15 mouse cellular contexts compared by ENCODE assay signal in genomic region chr13:22044432-22045155, GRCm38 (mm10). TPM values are rescaled to one million over a fixed set of nuclear protein-coding genes. Genes with fewer than 3 reads are reported as not detected.
A peak's percentile ranks its signal among the peaks of the same experiment; 100 is the strongest.
DNase-seq lines count a peak whose midpoint lies in the region; ATAC-seq lines count a peak whose summit lies in the region.
"Had no signal": no experiment of that assay in that cellular context is flagged by ENCODE, and none has a peak within 500 bp of the region (broad histone marks: within the 10 kb centered on the region; RNA-seq: fewer than 3 reads in every experiment).

No protein-coding gene starts in this region.

- no peak overlapping the region for H3K27ac ChIP-seq in heart, embryonic 11.5 days (ENCODE audit: low read depth, low read length)
- peak overlapping the region; percentile 89 for H3K27ac ChIP-seq in lung, embryonic 15.5 days
- H3K27ac ChIP-seq in intestine, embryonic 15.5 days = no peak overlapping the region
- H3K27ac ChIP-seq in midbrain, embryonic 14.5 days (replicated peaks; ENCODE audit: low read depth, low read length) = no peak overlapping the region
- H3K27ac ChIP-seq: left cerebral cortex, adult 2 months had no signal

- H3K27me3 ChIP-seq in heart, embryonic 11.5 days (ENCODE audit: control insufficient read depth, insufficient read depth, low read length) = no peaks in the 10 kb centered on the region
- H3K27me3 ChIP-seq in lung, embryonic 15.5 days = no peaks in the 10 kb centered on the region
- no peaks in the 10 kb centered on the region for H3K27me3 ChIP-seq in intestine, embryonic 15.5 days (replicated peaks)
- no peaks in the 10 kb centered on the region for H3K27me3 ChIP-seq in midbrain, embryonic 14.5 days (ENCODE audit: control insufficient read depth, insufficient read depth, low read length)
- H3K27me3 ChIP-seq: Patski had no signal

- DNase-seq in heart, postnatal 14 days = no peak
- DNase-seq in lung, postnatal 36 days = no peak
- no peak for DNase-seq in midbrain, embryonic 14.5 days
- no peak for DNase-seq in spleen, adult 12 weeks (ENCODE audit: low spot score)
- DNase-seq in thymus, postnatal 10 days (ENCODE audit: low spot score in 2 of 2) = no peak
- DNase-seq: adrenal gland, postnatal 36 days; right cerebral cortex, adult 18-20 months; thymus, postnatal 14 days had no signal

- no peaks in the 10 kb centered on the region for H3K9me3 ChIP-seq in heart, embryonic 11.5 days (replicated peaks; ENCODE audit: control insufficient read depth, low read length)
- H3K9me3 ChIP-seq in lung, embryonic 15.5 days = no peaks in the 10 kb centered on the region
- no peaks in the 10 kb centered on the region for H3K9me3 ChIP-seq in intestine, embryonic 15.5 days
- H3K9me3 ChIP-seq in midbrain, embryonic 14.5 days (ENCODE audit: control insufficient read depth, low read length) = no peaks in the 10 kb centered on the region

- WGBS in heart, embryonic 11.5 days (ENCODE audit: insufficient replicate concordance) = 85% methylated on average over 6 of the region's 6 CpGs
- 90% methylated on average over 6 of the region's 6 CpGs for WGBS in lung, embryonic 15.5 days
- WGBS in intestine, embryonic 15.5 days = 88% methylated on average over 6 of the region's 6 CpGs
- WGBS in midbrain, embryonic 14.5 days = 87% methylated on average over 6 of the region's 6 CpGs

- peaks cover 13% of the 10 kb centered on the region for H3K4me1 ChIP-seq in heart, embryonic 11.5 days (ENCODE audit: control insufficient read depth, insufficient read depth, low read length)
- peaks cover 20% of the 10 kb centered on the region for H3K4me1 ChIP-seq in lung, embryonic 15.5 days
- peaks cover 6% of the 10 kb centered on the region; the same call in 1 of the 2 replicates for H3K4me1 ChIP-seq in intestine, embryonic 15.5 days (replicated peaks)
- H3K4me1 ChIP-seq in midbrain, embryonic 14.5 days (ENCODE audit: control insufficient read depth, insufficient read depth, low read length) = peaks cover 18% of the 10 kb centered on the region

- peak overlapping the region; percentile 34; the same call in 1 of the 2 replicates for H3K4me3 ChIP-seq in heart, embryonic 11.5 days (ENCODE audit: low read depth, low read length)
- H3K4me3 ChIP-seq in lung, embryonic 15.5 days = peak overlapping the region; percentile 39
- 0 out of 2 replicates have a peak overlapping the region, but pooled peaks have one; percentile 2 for H3K4me3 ChIP-seq in intestine, embryonic 15.5 days (replicated peaks)
- H3K4me3 ChIP-seq in midbrain, embryonic 14.5 days (replicated peaks; ENCODE audit: low read depth, low read length) = no peak overlapping the region

- H3K4me2 ChIP-seq in heart, embryonic 11.5 days = peak overlapping the region; percentile 66
- peak overlapping the region; percentile 62 for H3K4me2 ChIP-seq in lung, embryonic 15.5 days
- H3K4me2 ChIP-seq in intestine, embryonic 15.5 days (replicated peaks) = peak overlapping the region; percentile 10; the same call in 1 of the 2 replicates
- peak overlapping the region; percentile 73; the same call in 1 of the 2 replicates for H3K4me2 ChIP-seq in midbrain, embryonic 14.5 days (ENCODE audit: low read length)

- no peak overlapping the region for H3K9ac ChIP-seq in heart, embryonic 11.5 days (ENCODE audit: low read depth, low read length)
- H3K9ac ChIP-seq in lung, embryonic 15.5 days = no peak overlapping the region
- no peak overlapping the region for H3K9ac ChIP-seq in intestine, embryonic 15.5 days
- no peak overlapping the region for H3K9ac ChIP-seq in midbrain, embryonic 14.5 days (replicated peaks; ENCODE audit: low read length)

- ATAC-seq in heart, embryonic 11.5 days (replicated peaks; ENCODE audit: insufficient number of reproducible peaks, low FRiP score, low TSS enrichment) = no peak
- no peak for ATAC-seq in lung, embryonic 15.5 days (ENCODE audit: borderline replicate concordance, extremely low read depth, low FRiP score, low TSS enrichment)
- no peak for ATAC-seq in intestine, embryonic 15.5 days
- no peak for ATAC-seq in midbrain, embryonic 14.5 days (ENCODE audit: low FRiP score, low TSS enrichment)

- no peaks in the 10 kb centered on the region for H3K36me3 ChIP-seq in heart, embryonic 11.5 days (ENCODE audit: control insufficient read depth, insufficient read depth, low read length)
- no peaks in the 10 kb centered on the region for H3K36me3 ChIP-seq in lung, embryonic 15.5 days
- H3K36me3 ChIP-seq in intestine, embryonic 15.5 days = no peaks in the 10 kb centered on the region
- H3K36me3 ChIP-seq in midbrain, embryonic 14.5 days (ENCODE audit: control insufficient read depth, insufficient read depth, low read length) = no peaks in the 10 kb centered on the region

- intact Hi-C loops in heart, postnatal 14 days (cut with DNase I) = loop anchor here (5.0 to 10.0 kb wide), 4 partner anchors 1550 to 1718 kb away; partner anchors contain the start of genes Hist1h1a, Hist1h2ac, Hist1h2bb and Hist1h2bc

RNA-seq across cellular contexts. Expression of gene Hist1h2bj, which starts 1.6 kb away (rescaled TPM):
- polyA plus RNA-seq in heart, embryonic 11.5 days (2014; fragmentation: Nextera tagmentation; extraction: Ambion mirVana) = 2.7 and 7.5 TPM in 2 replicates
- 10 to 100 TPM; 36.4 to 83.6 TPM for total RNA-seq in heart, postnatal 14 days (2021)
- 15.7 and 16.0 TPM in 2 replicates for polyA plus RNA-seq in lung, embryonic 15.5 days (2015; fragmentation: Nextera tagmentation; extraction: Ambion mirVana)
- polyA plus RNA-seq in intestine, embryonic 15.5 days (2015; fragmentation: Nextera tagmentation; extraction: Ambion mirVana) = 9.6 and 9.9 TPM in 2 replicates
- polyA plus RNA-seq in midbrain, embryonic 14.5 days (2014; fragmentation: Nextera tagmentation; extraction: Ambion mirVana) = 4.1 and 7.9 TPM in 2 replicates
- polyA plus RNA-seq: Patski had no signal

RNA-seq across cellular contexts. Expression of gene Hist1h2ag, which starts 1.9 kb away (rescaled TPM):
- 12.3 and 19.7 TPM in 2 replicates for polyA plus RNA-seq in heart, embryonic 11.5 days (2014; fragmentation: Nextera tagmentation; extraction: Ambion mirVana)
- total RNA-seq in heart, postnatal 14 days (2021) = 100 to 1,000 TPM in 1 of 2 experiments, 10 to 100 TPM in 1; 44.4 to 112 TPM
- 52.7 and 55.6 TPM in 2 replicates for polyA plus RNA-seq in lung, embryonic 15.5 days (2015; fragmentation: Nextera tagmentation; extraction: Ambion mirVana)
- 23.9 and 40.6 TPM in 2 replicates for polyA plus RNA-seq in intestine, embryonic 15.5 days (2015; fragmentation: Nextera tagmentation; extraction: Ambion mirVana)
- 9.4 and 11.7 TPM in 2 replicates for polyA plus RNA-seq in midbrain, embryonic 14.5 days (2014; fragmentation: Nextera tagmentation; extraction: Ambion mirVana)
- total RNA-seq: monocyte, adult 5-6 weeks had no signal
- polyA plus RNA-seq: Patski had no signal

RNA-seq across cellular contexts. Expression of gene Hist1h4i, which starts 3.4 kb away (rescaled TPM):
- 12.1 and 15.7 TPM in 2 replicates for polyA plus RNA-seq in heart, embryonic 11.5 days (2014; fragmentation: Nextera tagmentation; extraction: Ambion mirVana)
- total RNA-seq in heart, postnatal 14 days (2021) = 10 to 100 TPM; 29.6 to 55.4 TPM
- polyA plus RNA-seq in lung, embryonic 15.5 days (2015; fragmentation: Nextera tagmentation; extraction: Ambion mirVana) = 27.2 and 29.1 TPM in 2 replicates
- polyA plus RNA-seq in intestine, embryonic 15.5 days (2015; fragmentation: Nextera tagmentation; extraction: Ambion mirVana) = 21.0 and 23.6 TPM in 2 replicates
- polyA plus RNA-seq in midbrain, embryonic 14.5 days (2014; fragmentation: Nextera tagmentation; extraction: Ambion mirVana) = 6.6 and 6.8 TPM in 2 replicates

RNA-seq across cellular contexts. Expression of gene Hist1h2bk, which starts 8.9 kb away (rescaled TPM):
- polyA plus RNA-seq in heart, embryonic 11.5 days (2014; fragmentation: Nextera tagmentation; extraction: Ambion mirVana) = 2.2 and 3.9 TPM in 2 replicates
- total RNA-seq in heart, postnatal 14 days (2021) = 100 to 1,000 TPM in 1 of 2 experiments, 10 to 100 TPM in 1; 67.9 to 160 TPM
- polyA plus RNA-seq in lung, embryonic 15.5 days (2015; fragmentation: Nextera tagmentation; extraction: Ambion mirVana) = 7.0 and 7.4 TPM in 2 replicates
- polyA plus RNA-seq in intestine, embryonic 15.5 days (2015; fragmentation: Nextera tagmentation; extraction: Ambion mirVana) = 5.0 and 5.8 TPM in 2 replicates
- polyA plus RNA-seq in midbrain, embryonic 14.5 days (2014; fragmentation: Nextera tagmentation; extraction: Ambion mirVana) = 0.86 and 1.1 TPM in 2 replicates

RNA-seq across cellular contexts. Expression of gene Hist1h2ah, which starts 9.2 kb away (rescaled TPM):
- polyA plus RNA-seq in heart, embryonic 11.5 days (2014; fragmentation: Nextera tagmentation; extraction: Ambion mirVana) = 10.1 TPM in 1 of 2 replicates, not detected in the other
- 100 to 1,000 TPM in 1 of 2 experiments, 10 to 100 TPM in 1; 69.3 to 132 TPM for total RNA-seq in heart, postnatal 14 days (2021)
- polyA plus RNA-seq in lung, embryonic 15.5 days (2015; fragmentation: Nextera tagmentation; extraction: Ambion mirVana) = 8.1 and 8.2 TPM in 2 replicates
- 3.0 and 7.8 TPM in 2 replicates for polyA plus RNA-seq in intestine, embryonic 15.5 days (2015; fragmentation: Nextera tagmentation; extraction: Ambion mirVana)
- not detected in 2 replicates for polyA plus RNA-seq in midbrain, embryonic 14.5 days (2014; fragmentation: Nextera tagmentation; extraction: Ambion mirVana)
- total RNA-seq: monocyte, adult 5-6 weeks had no signal
- polyA plus RNA-seq: cerebellum, adult 2 months had no signal

Comparison
In these comparisons a context has a peak if more than half of its experiments do, and no peak if none do; other contexts are left out.
1. H3K4me2 ChIP-seq: peak in every context shown above with its lines; median percentile 73 in midbrain, embryonic 14.5 days; 66 in heart, embryonic 11.5 days; 62 in lung, embryonic 15.5 days; 10 in intestine, embryonic 15.5 days.